Mouse (Mus musculus): ENCODE data around the gene Mecp2. TPM values are rescaled to one million over a fixed set of nuclear protein-coding genes. Genes with fewer than 3 reads are reported as not detected.
A peak's percentile ranks its signal among the peaks of the same experiment; 100 is the strongest.
"Not testable (repeated sequence)": the region's sequence is repeated elsewhere in the genome, so short reads cannot be mapped to it uniquely, and the experiment has no call there.

Mecp2 gene
- 9.8 and 10.8 TPM in 2 replicates for polyA plus RNA-seq (2012; ENCODE audit: insufficient read depth, insufficient read length, missing spikeins)

DNA sequence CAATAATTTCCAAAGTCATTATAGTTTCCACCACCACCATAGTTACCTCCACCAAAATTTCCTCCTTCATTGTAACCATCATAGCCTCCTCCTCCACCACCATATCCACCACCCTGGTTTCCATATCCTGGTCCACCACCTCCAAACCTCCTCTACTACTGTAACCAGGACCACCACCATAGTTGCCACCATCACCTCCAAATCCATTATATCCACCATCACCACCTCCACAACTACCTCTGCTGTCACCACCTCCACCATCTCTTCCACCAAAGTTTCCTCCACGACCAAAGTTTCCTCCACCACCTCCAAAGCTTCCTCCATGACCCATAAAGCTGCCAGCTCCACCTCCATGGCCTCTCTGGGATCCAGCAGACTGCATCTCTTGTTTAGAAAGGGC lies at the start of gene Mecp2:
Mecp2 (minus strand) TSS at position 101 of the 400 bp plus-strand sequence.
- not testable (repeated sequence) for H3K27ac ChIP-seq (replicated peaks; ENCODE audit: low read depth, low read length); H3K4me3 ChIP-seq (ENCODE audit: insufficient read depth, low read depth, low read length); H3K4me1 ChIP-seq (ENCODE audit: control insufficient read depth, insufficient read depth, insufficient read length, low read length)

DNA sequence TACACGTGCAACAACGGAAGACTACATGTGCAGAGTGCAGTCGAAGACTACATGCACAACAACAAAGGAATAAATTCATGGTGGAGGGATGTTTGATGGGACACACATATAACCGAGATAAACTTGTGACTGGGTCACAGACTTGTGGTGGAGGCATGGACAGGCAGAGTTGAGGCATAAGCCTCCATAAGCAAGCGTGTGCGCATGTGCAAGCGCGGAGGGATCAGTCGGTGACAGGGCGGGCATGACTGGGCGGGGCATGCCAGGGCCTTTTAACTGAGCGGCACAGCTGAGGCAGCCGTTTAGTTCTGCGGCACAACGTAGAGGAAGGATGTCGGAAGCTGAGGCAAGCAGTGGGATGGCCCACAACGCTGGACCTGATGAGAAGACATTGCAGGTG lies 41.8 kb upstream of the Mecp2 start, which contains the start of gene Tktl1:
Tktl1 (plus strand) TSS at position 301 of the 400 bp plus-strand sequence.
- Histone ChIP-seq H3K4me1 (ENCODE audit: control insufficient read depth, insufficient read depth, insufficient read length, low read length) (no peaks in the 10 kb centered on the region), H3K27ac (replicated peaks; ENCODE audit: low read depth, low read length) (no peak within 1 kb of the TSS), H3K4me3 (ENCODE audit: insufficient read depth, low read depth, low read length) (no peak within 1 kb of the TSS)

DNA sequence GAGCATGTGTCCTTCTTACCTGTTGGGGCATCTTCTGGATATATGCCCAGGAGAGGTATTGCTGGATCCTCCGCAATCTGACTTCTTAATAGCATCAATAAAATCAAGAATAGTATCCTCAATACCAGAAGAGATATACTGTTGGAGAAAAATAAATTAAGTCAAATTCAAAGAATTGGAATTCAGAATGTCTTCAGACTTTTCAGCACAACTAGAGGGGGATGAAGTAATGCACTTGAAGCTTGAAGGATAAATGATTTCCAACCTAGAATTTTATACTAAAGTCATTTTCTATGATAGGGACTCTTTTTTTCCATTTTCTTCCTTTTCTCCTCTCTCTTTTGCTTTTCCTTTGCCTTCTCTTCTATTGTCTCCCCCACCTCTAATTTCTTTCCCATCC lies 32.6 kb upstream of the Mecp2 start, which contains the start of gene Tex28:
Tex28 (minus strand) TSS at position 101 of the 400 bp plus-strand sequence.
- Histone ChIP-seq H3K27ac (replicated peaks; ENCODE audit: low read depth, low read length) (no peak within 1 kb of the TSS), H3K4me3 (ENCODE audit: insufficient read depth, low read depth, low read length) (no peak within 1 kb of the TSS), H3K4me1 (ENCODE audit: control insufficient read depth, insufficient read depth, insufficient read length, low read length) (no peaks in the 10 kb centered on the region)

DNA sequence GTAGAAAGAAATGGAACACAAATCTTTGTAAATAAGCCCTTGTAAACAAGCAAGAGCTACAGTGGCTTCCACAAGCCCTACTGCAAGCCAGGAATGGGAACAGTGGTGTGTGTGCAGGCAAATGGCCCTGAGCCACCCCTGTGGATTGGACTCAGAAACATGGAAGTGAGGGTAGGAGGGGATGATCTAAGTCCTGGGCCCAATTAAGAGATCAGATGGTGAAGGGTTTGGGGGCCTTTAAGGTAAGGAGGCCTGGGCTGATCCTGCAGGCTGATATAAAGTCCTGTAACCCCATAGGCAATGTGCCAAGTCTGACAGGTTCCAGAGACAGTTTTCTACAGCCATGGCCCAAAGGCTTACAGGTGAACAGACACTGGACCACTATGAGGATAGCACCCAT lies 8.0 kb downstream of the Mecp2 start, which contains the start of gene Opn1mw:
Opn1mw (plus strand) TSS at position 301 of the 400 bp plus-strand sequence.
- H3K4me3 ChIP-seq (ENCODE audit: insufficient read depth, low read depth, low read length) = no peak within 1 kb of the TSS
- no peaks in the 10 kb centered on the region for H3K4me1 ChIP-seq (ENCODE audit: control insufficient read depth, insufficient read depth, insufficient read length, low read length)
- H3K27ac ChIP-seq (replicated peaks; ENCODE audit: low read depth, low read length) = no peak within 1 kb of the TSS

DNA sequence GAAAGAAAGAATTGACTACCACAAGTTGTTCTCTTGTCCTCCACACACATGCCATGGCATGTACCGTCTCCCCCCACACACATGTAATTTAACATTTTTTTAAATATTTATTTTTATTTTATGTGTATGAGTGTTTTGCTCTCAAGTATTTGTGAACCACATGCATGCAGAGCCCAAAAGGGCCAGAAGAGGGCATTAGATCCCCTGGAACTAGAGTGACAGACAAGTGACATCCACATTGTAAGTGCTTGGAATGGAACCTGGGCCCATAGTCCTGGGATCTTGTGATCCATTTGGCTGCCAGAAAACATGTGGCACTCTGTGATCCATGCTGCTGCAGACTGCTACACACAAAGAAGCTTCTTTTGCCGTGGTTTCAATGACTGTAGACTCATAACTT lies 10.2 kb downstream of the Mecp2 start:
- Histone ChIP-seq H3K4me1 (ENCODE audit: control insufficient read depth, insufficient read depth, insufficient read length, low read length) (no peaks in the 10 kb centered on the region), H3K4me3 (ENCODE audit: insufficient read depth, low read depth, low read length) (no peak overlapping the region), H3K27ac (replicated peaks; ENCODE audit: low read depth, low read length) (no peak overlapping the region)

DNA sequence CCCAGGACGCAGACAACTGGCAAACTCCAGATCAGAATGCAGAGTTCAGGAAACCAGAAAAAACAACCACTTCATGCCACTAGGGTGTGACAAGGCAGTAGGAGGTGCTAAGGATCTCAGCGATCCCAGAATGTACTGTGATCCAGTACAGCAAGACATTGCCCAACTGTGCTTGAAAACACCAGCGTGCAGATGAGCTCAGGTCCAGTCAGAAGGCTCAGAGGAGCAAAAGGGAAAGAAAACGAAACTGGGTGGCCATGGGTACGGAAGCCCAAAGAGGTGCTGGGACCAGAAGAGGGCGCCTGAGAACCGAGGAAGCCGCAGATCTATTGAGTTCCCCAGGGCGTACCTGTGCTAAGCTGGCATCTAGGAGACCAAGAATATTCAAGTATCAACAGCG lies 19.7 kb downstream of the Mecp2 start:
- peak overlapping the region; percentile 45 for H3K4me3 ChIP-seq (ENCODE audit: insufficient read depth, low read depth, low read length)
- 0 out of 2 replicates have a peak overlapping the region, but pooled peaks have one; percentile 16 for H3K27ac ChIP-seq (replicated peaks; ENCODE audit: low read depth, low read length)
- no peaks in the 10 kb centered on the region for H3K4me1 ChIP-seq (ENCODE audit: control insufficient read depth, insufficient read depth, insufficient read length, low read length)

DNA sequence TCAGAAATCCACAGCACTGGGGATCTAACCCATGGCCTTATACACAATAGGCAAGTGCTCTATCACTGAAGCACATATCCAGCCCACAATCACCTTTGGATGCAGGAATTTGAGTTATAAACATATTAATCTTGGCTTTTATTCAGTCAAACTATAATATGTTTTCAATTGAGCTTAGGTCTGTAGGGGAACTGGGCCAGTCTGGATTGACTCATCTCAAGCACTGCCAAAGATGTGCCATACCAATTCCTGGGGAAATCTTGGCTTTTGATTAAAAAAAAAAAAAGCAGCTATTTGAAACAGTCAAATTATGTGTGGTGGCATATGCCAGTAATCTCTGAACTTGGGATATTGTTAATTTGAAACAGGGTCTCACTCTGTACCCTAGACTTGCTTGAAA lies 21.1 kb downstream of the Mecp2 start:
- H3K27ac ChIP-seq (replicated peaks; ENCODE audit: low read depth, low read length) = no peak overlapping the region
- H3K4me1 ChIP-seq (ENCODE audit: control insufficient read depth, insufficient read depth, insufficient read length, low read length) = no peaks in the 10 kb centered on the region
- H3K4me3 ChIP-seq (ENCODE audit: insufficient read depth, low read depth, low read length) = no peak overlapping the region

DNA sequence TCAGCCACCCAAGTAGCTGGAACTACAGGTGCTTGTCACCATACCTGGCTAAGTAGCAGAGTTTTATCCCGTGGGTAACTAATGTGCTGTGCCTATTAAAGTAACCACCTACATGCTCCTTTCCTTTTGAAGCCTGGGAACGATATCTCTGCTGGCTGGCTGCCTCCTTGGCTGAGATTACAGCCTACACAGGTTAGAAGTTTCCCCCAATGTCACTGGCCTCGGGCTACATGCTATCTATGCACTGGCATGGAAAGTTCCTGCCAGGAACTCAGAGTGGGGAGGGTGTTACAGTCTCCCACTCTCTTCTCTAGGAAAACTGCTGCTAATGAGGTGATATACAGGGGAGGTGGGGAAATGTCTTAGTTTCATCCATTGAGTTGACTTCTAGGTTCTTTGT lies 26.4 kb downstream of the Mecp2 start:
- Histone ChIP-seq H3K27ac (replicated peaks; ENCODE audit: low read depth, low read length) (no peak overlapping the region), H3K4me1 (ENCODE audit: control insufficient read depth, insufficient read depth, insufficient read length, low read length) (no peaks in the 10 kb centered on the region), H3K4me3 (ENCODE audit: insufficient read depth, low read depth, low read length) (no peak overlapping the region)

DNA sequence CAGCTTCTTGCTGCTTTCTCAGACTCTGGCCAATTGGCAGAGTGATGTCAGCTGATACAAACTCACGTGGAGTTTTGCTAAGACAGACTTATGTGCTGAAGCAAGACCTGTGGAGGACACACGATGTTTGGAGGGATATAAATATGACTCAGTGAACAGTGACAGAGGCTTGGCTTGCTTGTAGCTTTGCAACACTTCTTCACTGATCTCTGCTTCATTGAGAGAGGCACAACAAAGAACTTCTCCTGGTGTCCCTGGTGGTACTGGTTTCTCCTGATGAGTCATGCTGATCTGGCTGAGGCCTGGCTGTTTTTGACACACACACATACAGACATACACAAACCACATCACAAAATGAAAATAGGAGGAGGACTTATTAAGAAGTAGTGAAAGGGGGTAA lies 29.2 kb downstream of the Mecp2 start:
- Histone ChIP-seq H3K4me3 (ENCODE audit: insufficient read depth, low read depth, low read length) (no peak overlapping the region), H3K4me1 (ENCODE audit: control insufficient read depth, insufficient read depth, insufficient read length, low read length) (no peaks in the 10 kb centered on the region), H3K27ac (replicated peaks; ENCODE audit: low read depth, low read length) (no peak overlapping the region)

DNA sequence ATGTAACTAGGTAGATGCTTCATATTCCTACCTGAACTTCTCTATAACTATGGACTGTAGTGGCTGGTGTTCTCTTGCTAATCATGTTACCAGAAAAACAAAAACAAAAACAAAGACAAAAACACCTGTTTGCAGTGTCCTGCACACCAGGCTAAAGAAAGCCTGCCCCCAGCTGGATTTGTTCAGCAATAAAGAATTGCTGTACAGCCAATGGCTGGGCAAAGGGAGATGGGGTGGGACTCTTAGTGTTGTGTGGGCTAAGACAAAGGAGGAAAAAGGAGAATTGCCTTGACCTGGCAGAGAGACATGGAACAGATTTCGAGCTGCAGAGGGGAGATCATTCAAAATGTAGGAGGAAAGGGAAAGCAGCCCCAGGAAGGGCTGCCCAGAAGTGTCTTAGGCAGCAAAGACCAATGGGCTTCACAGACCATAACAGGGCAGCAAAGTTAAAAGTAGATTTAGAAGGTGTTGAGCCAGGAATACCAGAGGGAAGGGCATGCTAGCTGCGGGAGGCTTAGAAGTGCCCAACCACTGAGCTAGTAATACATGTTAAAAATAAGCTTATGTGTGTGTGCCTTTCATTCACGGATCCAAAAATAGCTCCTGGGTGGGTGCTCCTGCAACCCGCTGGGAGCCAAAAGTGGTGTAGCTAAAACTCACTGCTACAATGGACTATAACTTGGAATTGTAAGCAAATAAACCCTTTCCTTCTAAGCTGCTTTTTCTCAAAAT lies 31.5 kb downstream of the Mecp2 start:
- H3K4me1 ChIP-seq (ENCODE audit: control insufficient read depth, insufficient read depth, insufficient read length, low read length) = no peaks in the 10 kb centered on the region
- H3K4me3 ChIP-seq (ENCODE audit: insufficient read depth, low read depth, low read length) = no peak overlapping the region
- no peak overlapping the region for H3K27ac ChIP-seq (replicated peaks; ENCODE audit: low read depth, low read length)

DNA sequence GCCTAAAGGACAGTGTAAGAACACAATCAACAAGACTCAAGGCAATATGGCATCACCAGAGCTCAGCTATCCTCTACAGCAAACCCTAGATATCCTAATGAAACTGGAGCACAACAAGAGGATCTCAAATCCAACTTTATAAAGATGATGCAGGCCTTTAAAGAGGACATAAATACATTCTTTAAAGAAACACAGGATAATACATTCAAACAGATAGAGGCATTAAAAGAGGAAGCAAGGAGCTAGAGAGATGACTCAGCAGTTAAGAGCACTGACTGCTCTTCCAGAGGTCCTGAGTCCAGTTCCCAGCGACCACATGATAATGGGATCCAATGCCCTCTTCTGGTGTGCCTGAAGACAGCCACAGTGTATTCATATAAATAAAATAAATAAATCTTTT lies 40.0 kb downstream of the Mecp2 start:
- H3K4me1 ChIP-seq (ENCODE audit: control insufficient read depth, insufficient read depth, insufficient read length, low read length) = no peaks in the 10 kb centered on the region
- H3K4me3 ChIP-seq (ENCODE audit: insufficient read depth, low read depth, low read length) = no peak overlapping the region
- H3K27ac ChIP-seq (replicated peaks; ENCODE audit: low read depth, low read length) = no peak overlapping the region

DNA sequence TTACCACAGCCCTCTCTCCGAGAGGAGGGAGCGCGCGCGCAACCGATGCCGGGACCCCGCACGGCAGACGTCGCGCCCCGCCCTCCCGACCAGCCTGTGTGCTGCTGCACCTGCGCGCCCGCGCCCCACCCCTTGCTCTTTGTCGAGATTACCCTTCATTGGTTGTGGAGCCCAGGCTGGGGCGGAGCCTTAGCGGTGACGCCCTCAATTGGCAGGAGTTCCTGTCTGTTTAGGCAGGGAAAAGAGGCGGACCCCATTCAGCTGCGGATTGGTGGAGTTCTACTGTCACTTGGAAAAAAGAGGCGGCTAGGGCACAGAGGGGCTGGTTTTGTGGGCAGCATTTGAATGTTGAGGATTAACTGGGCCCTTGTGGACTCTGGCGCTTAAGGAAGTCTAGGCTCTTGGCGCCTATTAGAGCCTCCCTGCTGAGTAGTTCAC lies 49.5 kb downstream of the Mecp2 start:
- Histone ChIP-seq H3K4me3 (ENCODE audit: insufficient read depth, low read depth, low read length) (peak overlapping the region; percentile 97), H3K27ac (replicated peaks; ENCODE audit: low read depth, low read length) (0 out of 2 replicates have a peak overlapping the region, but pooled peaks have one; percentile 8), H3K4me1 (ENCODE audit: control insufficient read depth, insufficient read depth, insufficient read length, low read length) (no peaks in the 10 kb centered on the region)

DNA sequence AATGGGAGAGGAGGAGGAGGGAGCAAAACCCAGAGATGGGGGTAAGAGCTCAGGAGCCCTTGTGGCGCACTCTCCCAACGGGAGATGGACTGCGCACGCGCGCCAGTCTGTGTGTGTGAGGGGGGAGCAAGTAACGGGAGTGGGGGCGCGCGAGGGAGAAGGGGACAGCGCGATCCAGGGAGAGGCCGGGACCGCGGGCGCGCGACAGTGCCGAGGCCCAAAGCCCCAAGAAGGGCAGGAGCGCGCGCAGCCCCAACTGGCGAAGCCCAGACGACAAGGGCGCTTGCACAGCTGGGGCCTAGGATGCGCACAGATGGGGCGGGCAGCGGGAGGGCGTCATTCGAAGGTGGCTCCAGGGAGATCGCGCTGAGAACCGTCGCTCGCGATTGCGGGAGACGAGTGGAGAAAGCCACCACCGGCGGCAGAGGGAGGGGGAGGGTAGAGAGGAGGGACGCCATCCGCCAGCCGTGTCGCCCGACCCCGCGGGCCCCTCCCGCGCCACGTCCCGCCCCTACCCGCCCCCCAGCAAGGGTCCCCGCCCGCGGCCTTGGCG lies 50.1 kb downstream of the Mecp2 start:
- Histone ChIP-seq H3K4me3 (ENCODE audit: insufficient read depth, low read depth, low read length) (peak overlapping the region; percentile 97), H3K4me1 (ENCODE audit: control insufficient read depth, insufficient read depth, insufficient read length, low read length) (no peaks in the 10 kb centered on the region; the same call in 1 of the 2 replicates), H3K27ac (replicated peaks; ENCODE audit: low read depth, low read length) (peak overlapping the region; percentile 93)

DNA sequence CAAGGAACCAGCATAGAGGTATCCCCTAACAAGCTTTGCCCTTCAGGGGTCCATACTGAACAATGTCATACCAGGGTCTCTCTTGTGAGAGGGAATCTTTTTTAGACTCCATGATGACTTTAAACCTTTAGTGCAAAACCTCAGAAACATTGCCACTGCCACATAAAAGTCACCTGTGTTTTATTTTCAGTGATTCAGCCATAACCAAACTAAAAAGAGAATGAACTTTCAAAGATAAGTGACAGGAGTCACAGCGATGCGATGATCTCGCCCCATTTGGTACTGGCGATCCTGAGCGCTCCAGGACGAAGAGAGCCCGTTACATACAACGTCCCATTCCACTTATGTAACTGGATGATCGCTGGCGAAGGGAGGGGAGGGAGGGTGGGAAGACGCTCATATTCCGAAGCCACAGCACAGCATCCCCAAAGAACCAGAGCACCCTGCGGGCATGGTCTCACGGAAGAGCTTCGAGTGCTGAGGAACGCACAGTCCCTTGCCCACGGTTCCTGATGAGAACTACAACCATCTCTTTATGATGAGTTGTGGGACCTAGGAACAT lies 50.8 kb downstream of the Mecp2 start:
- peak overlapping the region; percentile 93 for H3K27ac ChIP-seq (replicated peaks; ENCODE audit: low read depth, low read length)
- no peaks in the 10 kb centered on the region; the same call in 1 of the 2 replicates for H3K4me1 ChIP-seq (ENCODE audit: control insufficient read depth, insufficient read depth, insufficient read length, low read length)
- H3K4me3 ChIP-seq (ENCODE audit: insufficient read depth, low read depth, low read length) = peak overlapping the region; percentile 97

DNA sequence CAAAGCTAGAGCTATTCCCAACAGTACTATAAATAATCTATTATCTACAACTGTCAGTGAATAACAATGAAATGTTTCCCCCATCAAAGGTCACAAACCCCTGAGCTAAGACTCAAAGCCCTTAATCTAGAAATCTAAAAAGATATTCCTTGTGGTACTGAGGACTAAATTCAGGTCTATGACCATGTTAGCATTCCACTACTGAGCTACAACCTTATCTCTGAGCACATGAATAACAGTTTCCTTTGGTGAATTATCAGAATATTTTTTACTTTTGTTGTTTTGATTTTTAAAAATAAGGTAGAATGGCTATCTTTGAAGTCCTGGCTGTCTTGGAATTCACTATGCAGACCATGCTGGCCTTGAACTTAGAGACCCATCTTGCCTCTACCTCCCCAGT lies 64.4 kb downstream of the Mecp2 start:
- H3K27ac ChIP-seq (replicated peaks; ENCODE audit: low read depth, low read length) = no peak overlapping the region
- no peaks in the 10 kb centered on the region; the same call in 1 of the 2 replicates for H3K4me1 ChIP-seq (ENCODE audit: control insufficient read depth, insufficient read depth, insufficient read length, low read length)
- H3K4me3 ChIP-seq (ENCODE audit: insufficient read depth, low read depth, low read length) = no peak overlapping the region
